Mouse (Mus musculus) E14TG2a.4 (cell line): ENCODE results near the gene Mthfs.

ENCODE experiments used
- H3K27me3 ChIP-seq: 2 replicates; pipeline ENCODE4 v1.6.1; 2014; ENCODE audit warnings: low read length, control low read depth; ENCODE audit not compliant: insufficient read depth
- H3K36me3 ChIP-seq: 2 replicates; pipeline ENCODE4 v1.6.1; 2014; ENCODE audit warnings: low read length, control low read depth; ENCODE audit not compliant: insufficient read depth
- H3K4me1 ChIP-seq: replicated peaks from 2 replicates; pipeline ENCODE4 v1.6.1; 2014; ENCODE audit warnings: low read depth, low read length, control low read depth
- H3K4me3 ChIP-seq: replicated peaks from 2 replicates; pipeline ENCODE4 v1.5.1; 2014; ENCODE audit warnings: mild to moderate bottlenecking, low read length
- H3K9me3 ChIP-seq: 2 replicates; pipeline ENCODE4 v1.6.1; 2014; ENCODE audit warnings: low read length, control low read depth
- CTCF ChIP-seq: conservative IDR thresholded peaks from 2 replicates; pipeline ENCODE4 v1.5.1; 2014; ENCODE audit warnings: low read length
- NANOG ChIP-seq: IDR thresholded peaks from 2 replicates; pipeline ENCODE4 v1.6.1; 2014; ENCODE audit warnings: borderline replicate concordance, low read length, mixed read lengths
- POU5F1 ChIP-seq: IDR thresholded peaks from 2 replicates; pipeline ENCODE4 v1.6.1; 2014; ENCODE audit warnings: low read length, borderline replicate concordance

Mthfs gene

GRCm38 (mm10) chr9:89373731-89374130 lies 163.3 kb downstream of the Mthfs start:
- TF ChIP-seq NANOG (no peak), CTCF (no peak), POU5F1 (no peak)
- no peaks in the 10 kb centered on the region for H3K27me3 ChIP-seq
- no peaks in the 10 kb centered on the region for H3K9me3 ChIP-seq
- no peaks in the 10 kb centered on the region for H3K4me1 ChIP-seq
- no peaks in the 10 kb centered on the region for H3K36me3 ChIP-seq
- no peak overlapping the region for H3K4me3 ChIP-seq

GRCm38 (mm10) chr9:89374650-89375049 lies 164.2 kb downstream of the Mthfs start:
- H3K9me3 ChIP-seq: no peaks in the 10 kb centered on the region
- TF ChIP-seq POU5F1 (no peak), NANOG (no peak), CTCF (no peak)
- no peaks in the 10 kb centered on the region for H3K4me1 ChIP-seq
- H3K4me3 ChIP-seq: no peak overlapping the region
- H3K27me3 ChIP-seq: no peaks in the 10 kb centered on the region
- H3K36me3 ChIP-seq: no peaks in the 10 kb centered on the region

- Histone ChIP-seq H3K36me3 (no peaks in the 10 kb centered on the region), H3K4me3 (no peak overlapping the region), H3K9me3 (no peaks in the 10 kb centered on the region), H3K27me3 (no peaks in the 10 kb centered on the region), H3K4me1 (no peaks in the 10 kb centered on the region)
- TF ChIP-seq CTCF (no peak), POU5F1 (no peak), NANOG (no peak)
Measured at GRCm38 (mm10) chr9:89403031-89403430, 192.6 kb downstream of the Mthfs start.
